Mouse (Mus musculus): ENCODE data around the gene Lypd6b.

DNA sequence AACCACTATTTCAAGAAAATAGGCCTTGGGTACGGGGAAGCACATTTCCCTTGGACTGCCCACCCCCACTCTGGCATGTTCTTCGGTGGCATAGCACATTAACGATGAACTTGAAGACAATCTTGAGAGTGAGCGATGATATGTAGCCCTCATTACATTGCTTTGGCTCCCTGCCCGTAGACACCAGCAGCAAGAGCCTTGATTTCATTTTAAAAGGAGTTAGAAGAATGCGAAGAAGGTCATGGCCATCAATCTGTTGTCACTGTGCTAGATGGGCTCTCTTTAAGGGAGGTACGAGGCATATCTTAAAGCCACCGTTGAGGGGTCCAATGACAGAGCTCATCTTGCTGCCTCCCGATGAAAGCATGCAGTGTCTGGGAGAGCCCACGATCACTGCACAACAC lies 68.7 kb downstream of the Lypd6b start:
- TF ChIP-seq GATA1 (IDR thresholded peaks at IDR 0.05; ENCODE audit: low read length): no peak
- no peak for TF ChIP-seq TAL1 (IDR thresholded peaks at IDR 0.05; ENCODE audit: low read length)
